In genomic region chr2:44103742-44104141, GRCm38 (mm10) we compare ENCODE assay signal across 8 mouse cellular contexts.
DNase-seq lines count a peak whose midpoint lies in the region; ATAC-seq and TF ChIP-seq lines count a peak whose summit lies in the region.
"Had no signal": no experiment of that assay in that cellular context is flagged by ENCODE, and none has a peak within 500 bp of the region (broad histone marks: within the 10 kb centered on the region; RNA-seq: fewer than 3 reads in every experiment).

No protein-coding gene starts in this region.

- peaks cover 2% of the 10 kb centered on the region for H3K4me1 ChIP-seq in cortical plate, adult 2 months (ENCODE audit: control insufficient read depth, insufficient read depth, low read length)
- peaks cover 13% of the 10 kb centered on the region for H3K4me1 ChIP-seq in heart, embryonic 13.5 days
- no peaks in the 10 kb centered on the region for H3K4me1 ChIP-seq in thymus, adult 2 months (replicated peaks; ENCODE audit: control insufficient read depth, insufficient read depth, low read length)

- no peaks in the 10 kb centered on the region for H3K9me3 ChIP-seq in heart, embryonic 13.5 days
- H3K9me3 ChIP-seq: limb, embryonic 12.5 days had no signal

- no peak for DNase-seq in layer of hippocampus, adult 2 months (ENCODE audit: low spot score in 2 of 2)
- no peak for DNase-seq in layer of hippocampus, adult 9-10 months (ENCODE audit: low spot score)
- DNase-seq in lung, postnatal 10 days = peak; percentile 46
- no peak for DNase-seq in thymus, postnatal 36 days
- DNase-seq in thymus, adult 2 months = no peak

- no peak overlapping the region for H3K4me3 ChIP-seq in layer of hippocampus, adult 2 months
- H3K4me3 ChIP-seq in cortical plate, adult 2 months (ENCODE audit: insufficient read depth, low read length) = no peak overlapping the region
- no peak overlapping the region for H3K4me3 ChIP-seq in heart, embryonic 13.5 days
- H3K4me3 ChIP-seq in thymus, adult 2 months (ENCODE audit: control insufficient read depth, insufficient read depth, low read length) = no peak overlapping the region
- H3K4me3 ChIP-seq: limb, embryonic 12.5 days had no signal

- no peak overlapping the region for H3K4me2 ChIP-seq in heart, embryonic 13.5 days
- H3K4me2 ChIP-seq: limb, embryonic 12.5 days had no signal

- H3K36me3 ChIP-seq in heart, embryonic 13.5 days = no peaks in the 10 kb centered on the region
- H3K36me3 ChIP-seq in thymus, adult 2 months (ENCODE audit: control insufficient read depth, insufficient read depth, low read length) = no peaks in the 10 kb centered on the region
- H3K36me3 ChIP-seq: limb, embryonic 12.5 days had no signal

- 79% methylated on average over 5 of the region's 5 CpGs for WGBS in heart, embryonic 13.5 days
- WGBS in thymus, adult 2 months = 98% methylated on average over 5 of the region's 5 CpGs

- peak; percentile 74 for TF ChIP-seq CTCF in layer of hippocampus, adult 2 months (conservative IDR thresholded peaks at IDR 0.05)
- 0 out of 2 replicates have a peak, but pooled peaks have one; percentile 10 for TF ChIP-seq CTCF in cortical plate, adult 2 months (IDR thresholded peaks at IDR 0.05; ENCODE audit: extremely low read depth, insufficient read depth, low read length)
- no peak for TF ChIP-seq CTCF in thymus, adult 2 months (IDR thresholded peaks at IDR 0.05; ENCODE audit: borderline replicate concordance, control insufficient read depth, extremely low read depth, insufficient read depth, low read length, poor library complexity)

- ATAC-seq in heart, embryonic 13.5 days (ENCODE audit: extremely low read depth, insufficient number of reproducible peaks, low FRiP score, low TSS enrichment) = no peak

- H3K27me3 ChIP-seq in heart, embryonic 13.5 days (replicated peaks) = no peaks in the 10 kb centered on the region
- no peaks in the 10 kb centered on the region for H3K27me3 ChIP-seq in thymus, adult 2 months (ENCODE audit: control insufficient read depth, insufficient read depth, low read length)
- H3K27me3 ChIP-seq: limb, embryonic 12.5 days had no signal

- TF ChIP-seq POLR2A in cortical plate, adult 2 months (IDR thresholded peaks at IDR 0.05; ENCODE audit: extremely low read depth, insufficient read depth, low read length) = no peak
- no peak for TF ChIP-seq POLR2A in thymus, adult 2 months (IDR thresholded peaks at IDR 0.05; ENCODE audit: control insufficient read depth, extremely low read depth, insufficient read depth, low read length, poor library complexity)

- peak overlapping the region; percentile 71; the same call in 1 of the 2 replicates for H3K27ac ChIP-seq in layer of hippocampus, adult 2 months
- no peak overlapping the region for H3K27ac ChIP-seq in cortical plate, adult 2 months (ENCODE audit: insufficient read depth, low read length)
- peak overlapping the region; percentile 71 for H3K27ac ChIP-seq in heart, embryonic 13.5 days (replicated peaks)
- no peak overlapping the region for H3K27ac ChIP-seq in thymus, adult 2 months (ENCODE audit: control insufficient read depth, insufficient read depth, low read length)
- H3K27ac ChIP-seq: limb, embryonic 12.5 days had no signal

- H3K9ac ChIP-seq in heart, embryonic 13.5 days = no peak overlapping the region
- H3K9ac ChIP-seq: limb, embryonic 12.5 days had no signal

Comparison
In these comparisons a context has a peak if more than half of its experiments do, and no peak if none do; other contexts are left out.
1. H3K27ac ChIP-seq: peak in layer of hippocampus, adult 2 months (single experiment) and heart, embryonic 13.5 days (single experiment); none in cortical plate, adult 2 months (single experiment) and thymus, adult 2 months (single experiment).